Mouse (Mus musculus): ENCODE results near the gene Peg12. TPM values are rescaled to one million over a fixed set of nuclear protein-coding genes. Genes with fewer than 3 reads are reported as not detected.

Gene Peg12
- polyA plus RNA-seq, 1 experiment from 2014 or later, result 25.5 TPM

Other genes starting within 250 kb of the Peg12 start
- gene Ndn, start 117.9 kb downstream of the Peg12 start, polyA plus RNA-seq (2014; fragmentation: Nextera tagmentation; extraction: Ambion mirVana), result 599 and 619 TPM in 2 replicates
- 11.8 and 14.0 TPM in 2 replicates for gene Magel2, start 87.5 kb downstream of the Peg12 start, polyA plus RNA-seq (2014; fragmentation: Nextera tagmentation; extraction: Ambion mirVana)
- gene Mkrn3, start 44.4 kb downstream of the Peg12 start, polyA plus RNA-seq (2014; fragmentation: Nextera tagmentation; extraction: Ambion mirVana), result 20.0 and 23.7 TPM in 2 replicates

Measured in forebrain, embryonic 14.5 days (tissue).